Mouse (Mus musculus) naive thymus-derived CD4-positive, alpha-beta T cell, adult 5 months (primary cell): ENCODE measurements around the gene Tac2. TPM values are rescaled to one million over a fixed set of nuclear protein-coding genes. Genes with fewer than 3 reads are reported as not detected.

Experiments used
- polyA plus RNA-seq: library from polyadenylated mRNA; unstranded; fragments of 100-300 nt; shearing (Covaris generic); gene quantifications from one replicate; pipeline ENCODE4 v1.2.1, GENCODE M21; 2017

Gene Tac2
- polyA plus RNA-seq, result not detected

GRCm38 (mm10) chr10:127724178-127724577 lies at the start of gene Tac2:
TSS of gene Tac2 (plus strand) at chr10:127724478.

GRCm38 (mm10) chr10:127704766-127705220 lies 19.5 kb upstream of the Tac2 start, which contains the start of gene Myo1a:
TSS of gene Myo1a (plus strand) at chr10:127705170.

DNA sequence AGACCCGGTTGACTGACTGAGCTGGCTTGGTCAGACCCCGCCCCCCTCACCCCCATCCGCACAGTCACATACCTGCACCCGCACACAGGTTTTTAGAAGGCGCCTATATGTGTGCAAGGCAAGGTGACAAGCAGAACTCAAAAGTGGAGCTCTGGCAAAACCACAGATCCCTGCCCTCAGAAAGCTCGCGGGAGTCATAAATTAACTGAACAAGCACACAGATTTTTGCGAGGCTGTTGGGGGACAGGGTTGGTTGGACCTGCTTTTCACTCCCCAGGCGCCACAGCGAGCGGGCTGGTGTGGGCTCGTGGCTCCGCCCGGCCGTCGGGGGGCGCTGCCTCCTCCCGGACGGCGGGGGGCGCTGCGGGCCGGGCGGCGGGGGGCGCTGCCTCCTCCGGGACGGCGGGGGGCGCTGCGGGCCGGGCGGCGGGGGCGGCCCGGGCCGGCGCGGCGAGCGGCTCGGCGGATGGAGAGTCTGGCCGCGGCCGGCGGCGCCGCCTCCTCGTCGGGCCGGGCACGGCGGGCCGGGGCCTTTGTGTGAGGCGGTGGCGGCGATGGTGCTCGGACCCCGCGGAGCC lies 14.9 kb downstream of the Tac2 start, which contains the start of gene Zbtb39:
Gene Zbtb39 (plus strand): TSS at position 456 of the 578 bp plus-strand sequence.

GRCm38 (mm10) chr10:127751548-127751947 lies 27.3 kb downstream of the Tac2 start, which contains the start of gene Gpr182:
TSS of gene Gpr182 (minus strand) at chr10:127751732.

GRCm38 (mm10) chr10:127759181-127760110 lies 35.2 kb downstream of the Tac2 start, which contains the start of the genes Rdh1 and Rdh16f1:
TSS of gene Rdh1 (plus strand) at chr10:127759721.
TSS of gene Rdh16f1 (plus strand) at chr10:127759787.

GRCm38 (mm10) chr10:127776011-127776410 lies 51.7 kb downstream of the Tac2 start, which contains the start of gene Rdh9:
TSS of gene Rdh9 (plus strand) at chr10:127776386.

Other genes starting within 250 kb of the Tac2 start
- not detected for gene Stac3, start 222.8 kb upstream of the Tac2 start, polyA plus RNA-seq
- gene Ndufa4l2, start 209.5 kb upstream of the Tac2 start, polyA plus RNA-seq, result not detected
- gene Shmt2, start 202.0 kb upstream of the Tac2 start, polyA plus RNA-seq, result 85.1 TPM
- not detected for gene Nxph4, start 189.9 kb upstream of the Tac2 start, polyA plus RNA-seq
- not detected for gene Lrp1, start 103.3 kb upstream of the Tac2 start, polyA plus RNA-seq
- 246 TPM for gene Stat6, start 81.5 kb upstream of the Tac2 start, polyA plus RNA-seq
- 8.2 TPM for gene Nemp1, start 57.6 kb upstream of the Tac2 start, polyA plus RNA-seq
- gene Nab2, start 55.9 kb upstream of the Tac2 start, polyA plus RNA-seq, result 50.2 TPM
- 0.16 TPM for gene Myo1a, start 19.3 kb upstream of the Tac2 start, polyA plus RNA-seq
- 0.66 TPM for gene Zbtb39, start 15.1 kb downstream of the Tac2 start, polyA plus RNA-seq
- not detected for gene Gpr182, start 27.3 kb downstream of the Tac2 start, polyA plus RNA-seq
- not detected for gene Rdh1, start 35.2 kb downstream of the Tac2 start, polyA plus RNA-seq
- gene Rdh16f1, start 35.3 kb downstream of the Tac2 start, polyA plus RNA-seq, result not detected
- gene Rdh9, start 51.9 kb downstream of the Tac2 start, polyA plus RNA-seq, result 0.25 TPM
- gene Rdh16, start 76.7 kb downstream of the Tac2 start, polyA plus RNA-seq, result not detected
- gene Rdh19, start 125.5 kb downstream of the Tac2 start, polyA plus RNA-seq, result not detected
- not detected for gene Rdh16f2, start 142.0 kb downstream of the Tac2 start, polyA plus RNA-seq
- not detected for gene Rdh7, start 164.3 kb downstream of the Tac2 start, polyA plus RNA-seq
- not detected for gene Sdr9c7, start 174.0 kb downstream of the Tac2 start, polyA plus RNA-seq